Mouse (Mus musculus) effector memory CD4-positive, alpha-beta T cell, adult 5 months (primary cell): ENCODE results near the gene Akap2. TPM values are rescaled to one million over a fixed set of nuclear protein-coding genes. Genes with fewer than 3 reads are reported as not detected.

Experiments
- polyA plus RNA-seq: library from polyadenylated mRNA; unstranded; fragments of 100-300 nt; shearing (Covaris generic); gene quantifications from one replicate; pipeline ENCODE4 v1.2.1, GENCODE M21; 2017

Akap2 gene
- 0.16 TPM for polyA plus RNA-seq

DNA sequence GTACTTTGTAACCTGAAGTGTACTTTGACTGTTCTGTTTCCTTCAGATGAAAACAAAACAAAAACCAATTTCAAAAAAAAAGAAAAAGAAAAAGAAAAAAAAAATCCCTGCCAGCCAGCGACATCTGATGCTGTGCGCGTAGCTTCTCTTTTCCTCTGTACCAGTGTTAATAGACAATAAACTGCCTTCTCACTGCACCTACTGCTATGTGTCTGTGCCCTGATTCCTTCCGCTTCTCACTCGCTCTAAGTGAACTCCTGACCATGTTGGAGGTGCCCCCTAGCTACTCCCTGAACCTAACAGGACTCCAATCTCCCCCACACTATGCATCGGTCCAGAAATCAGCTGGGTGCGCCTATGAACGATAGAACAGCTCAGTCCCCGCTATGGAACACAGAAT is at the start of gene Akap2:
Gene Akap2 (plus strand): TSS at position 304 of the 400 bp plus-strand sequence.

DNA sequence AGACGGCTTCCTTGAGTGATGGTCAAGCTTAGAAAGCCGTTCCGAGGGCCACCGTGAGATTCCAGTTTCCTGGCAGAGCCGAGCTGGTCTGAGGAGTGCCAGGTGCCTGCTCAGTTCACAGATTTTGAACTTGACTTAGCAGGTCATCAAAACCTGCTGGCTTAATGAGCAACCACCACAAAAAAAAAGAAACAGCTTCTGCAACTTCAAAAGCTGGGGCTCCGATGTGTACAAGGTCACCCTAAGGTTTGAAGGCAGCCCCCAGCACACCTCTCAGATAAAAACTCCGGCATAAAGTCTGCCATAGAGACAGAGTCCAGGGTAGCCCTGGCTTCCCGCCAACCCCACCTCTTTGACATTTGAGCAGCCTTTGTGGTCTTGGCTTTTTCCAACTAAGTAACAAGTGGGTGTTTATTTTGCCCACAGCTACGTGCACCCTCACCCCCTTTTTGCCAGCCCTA is 198.8 kb downstream of the Akap2 start, which contains the start of gene D630039A03Rik:
Gene D630039A03Rik (minus strand): TSS at position 97 of the 461 bp plus-strand sequence.

Other genes with a start within 250 kb of the Akap2 start
- 0.92 TPM for gene Pakap, start 149.5 kb upstream of the Akap2 start, polyA plus RNA-seq
- gene D630039A03Rik, start 198.6 kb downstream of the Akap2 start, polyA plus RNA-seq, result not detected
- gene Txn1, start 238.8 kb downstream of the Akap2 start, polyA plus RNA-seq, result 155 TPM